Mouse (Mus musculus): ENCODE data around the gene Glrx3. TPM values are rescaled to one million over a fixed set of nuclear protein-coding genes. Genes with fewer than 3 reads are reported as not detected.

Glrx3 gene
- polyA plus RNA-seq, 1 experiment from 2014 or later = 328 TPM

Other genes with a start within 250 kb of the Glrx3 start
- 9.8 and 10.3 TPM in 2 replicates for gene Ebf3, start 123.2 kb upstream of the Glrx3 start, polyA plus RNA-seq (2014; fragmentation: Nextera tagmentation; extraction: Ambion mirVana)
- 24.3 and 26.2 TPM in 2 replicates for gene 9430038I01Rik, start 26.9 kb upstream of the Glrx3 start, polyA plus RNA-seq (2014; fragmentation: Nextera tagmentation; extraction: Ambion mirVana)

Data from limb, embryonic 11.5 days (tissue).